Mouse (Mus musculus) adrenal gland, postnatal 36 days (tissue): Measurements from ENCODE around the gene Tmprss4. TPM values are rescaled to one million over a fixed set of nuclear protein-coding genes. Genes with fewer than 3 reads are reported as not detected.

Source experiments
- DNase-seq, 2 experiments: peaks; one replicate each; pipeline ENCODE4 v3.0.0; 2021; ENCODE audit warnings: mixed read lengths in 1 of 2
- long read RNA-seq, 2 experiments: library from polyadenylated mRNA; stranded (forward); transcript quantifications; one replicate each; pipeline ENCODE4 v2.0.0; 2021; ENCODE audit warnings: borderline sequencing depth in 2 of 2
- total RNA-seq, 2 experiments: library from RNA; stranded (reverse); gene quantifications; 2 replicates each; pipeline ENCODE4 v1.2.3; 2021

The Tmprss4 gene
- not detected for total RNA-seq
- long read RNA-seq, experiment 1 = 0 reads
- long read RNA-seq, experiment 2 = 0 reads

DNA sequence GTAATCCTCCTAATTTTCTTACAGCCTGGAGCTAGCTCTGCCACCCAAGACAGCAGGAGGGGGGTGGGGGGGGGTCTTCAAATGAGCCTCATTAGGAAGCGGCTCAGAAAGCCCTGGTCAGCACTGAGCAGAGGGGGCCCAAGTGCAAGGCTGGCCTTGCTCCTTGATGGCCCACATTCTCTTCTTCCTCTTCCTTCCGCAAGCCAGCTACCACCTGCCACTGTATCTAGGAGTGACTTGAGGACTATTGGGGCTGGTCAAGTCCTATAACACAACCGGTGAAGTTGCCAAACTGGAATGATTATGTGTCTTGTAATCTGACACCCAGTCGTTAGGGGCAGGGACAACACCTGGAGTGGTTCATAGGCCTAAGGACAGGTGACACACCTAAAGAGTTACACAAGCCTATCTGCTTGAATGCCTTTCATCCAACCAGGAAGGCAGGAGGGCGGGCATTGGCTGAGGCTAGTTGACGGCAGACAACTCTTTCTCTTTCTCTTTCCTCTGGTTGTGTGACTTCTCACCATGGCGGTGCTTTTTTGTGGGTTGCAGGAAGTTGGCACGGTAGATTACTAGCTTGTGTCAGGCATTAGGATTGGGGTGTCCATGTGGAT, at the start of gene Tmprss4:
Gene Tmprss4, minus strand, starts transcription at position 296 of the 614 bp plus-strand sequence.
- DNase-seq = no peak

DNA sequence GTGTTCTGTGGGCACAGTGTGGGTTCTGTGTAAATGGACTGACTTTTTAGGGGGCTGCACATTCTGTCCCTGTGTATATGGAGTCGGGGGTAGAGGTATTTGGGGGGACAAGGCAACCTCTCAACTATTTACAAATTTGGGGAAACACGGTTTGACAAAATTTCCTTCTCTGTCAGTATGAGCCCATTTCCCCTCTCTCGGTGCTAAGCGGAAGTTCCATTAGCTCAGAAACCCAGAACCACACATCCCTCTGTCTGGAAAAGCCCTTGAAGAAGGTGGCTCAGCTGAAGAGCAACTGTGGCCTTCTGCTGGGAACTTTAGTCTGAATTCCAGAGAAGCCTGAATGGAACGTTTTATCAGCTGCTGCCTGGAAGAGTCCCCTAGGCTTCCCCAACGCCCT, 48.5 kb upstream of the Tmprss4 start:
- no peak for DNase-seq

DNA sequence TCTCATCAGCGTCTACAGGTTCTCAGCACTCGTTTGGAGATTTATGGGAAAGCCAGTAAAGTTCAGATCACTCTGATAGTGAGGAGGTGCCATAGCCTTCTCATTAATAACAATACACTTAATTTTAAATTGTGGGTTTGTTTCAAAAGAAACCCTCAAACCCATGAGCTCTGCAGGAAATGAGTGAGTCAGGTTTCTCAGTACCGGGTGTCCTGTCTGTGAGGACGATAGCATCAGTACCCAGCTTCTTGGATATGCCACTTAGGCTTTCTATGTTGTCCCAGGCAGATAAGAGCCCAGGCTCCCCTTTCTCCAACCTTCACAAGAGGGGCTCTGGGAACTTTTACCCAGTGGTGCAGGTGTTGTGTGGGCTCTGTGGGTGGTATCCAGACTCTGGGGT, 48.1 kb upstream of the Tmprss4 start:
- no peak for DNase-seq

DNA sequence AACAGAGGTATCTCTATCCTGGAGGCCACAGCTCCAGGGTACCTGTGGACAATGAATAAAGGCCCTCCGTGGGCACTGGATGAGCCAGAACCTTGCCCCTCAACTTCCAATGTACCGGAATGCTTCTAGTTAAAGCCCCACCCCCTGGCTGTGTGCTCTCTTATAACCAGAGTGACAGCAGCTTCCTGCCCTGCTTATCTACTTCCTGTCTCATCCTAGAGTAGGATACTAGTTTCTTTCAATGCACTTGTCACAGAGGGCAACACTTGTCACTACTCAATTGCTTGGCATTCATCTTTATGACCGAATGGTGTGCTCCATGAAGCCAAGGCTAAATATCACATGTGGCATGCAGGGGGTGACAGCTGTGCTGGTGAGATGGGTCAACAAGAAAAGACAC, 47.4 kb upstream of the Tmprss4 start:
- DNase-seq = no peak

DNA sequence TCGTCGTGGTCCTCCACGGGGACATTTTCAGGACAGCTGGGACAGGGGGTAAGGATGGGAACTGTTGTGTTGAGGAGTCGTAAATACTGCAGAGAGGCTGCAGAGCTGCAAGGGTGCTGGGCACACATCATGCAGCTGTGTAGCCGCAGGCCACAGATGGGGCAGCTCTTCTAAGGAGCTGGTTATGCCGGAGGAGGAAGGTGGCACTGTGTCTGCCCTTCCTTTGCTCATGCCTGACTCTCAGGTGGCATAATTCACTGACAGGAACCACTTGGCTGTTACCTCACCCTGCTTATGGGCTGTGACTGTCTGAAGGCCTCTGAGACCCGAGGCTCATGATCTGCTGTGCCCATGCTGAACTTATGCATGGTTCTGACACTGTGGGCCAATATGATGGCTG, 46.4 kb upstream of the Tmprss4 start:
- no peak for DNase-seq

DNA sequence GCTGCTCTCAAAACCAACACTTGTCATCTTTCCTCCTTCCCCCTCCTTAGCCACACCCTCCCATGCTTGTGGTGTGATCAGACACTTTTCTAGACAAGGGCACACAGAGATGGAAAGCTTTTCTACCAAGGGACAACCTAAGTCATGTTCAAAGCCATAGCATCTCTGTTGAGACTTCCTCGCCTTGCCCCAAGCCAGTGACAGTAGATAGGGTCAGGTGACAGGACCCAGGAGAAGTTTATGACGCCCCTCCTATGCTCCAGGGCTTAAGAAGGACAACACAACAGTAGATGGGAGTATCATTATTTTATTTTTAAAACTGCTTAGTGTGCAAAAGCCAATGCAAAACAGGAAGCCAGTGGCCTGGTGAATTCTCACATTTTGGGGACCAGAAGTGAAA, 43.6 kb upstream of the Tmprss4 start:
- no peak for DNase-seq

DNA sequence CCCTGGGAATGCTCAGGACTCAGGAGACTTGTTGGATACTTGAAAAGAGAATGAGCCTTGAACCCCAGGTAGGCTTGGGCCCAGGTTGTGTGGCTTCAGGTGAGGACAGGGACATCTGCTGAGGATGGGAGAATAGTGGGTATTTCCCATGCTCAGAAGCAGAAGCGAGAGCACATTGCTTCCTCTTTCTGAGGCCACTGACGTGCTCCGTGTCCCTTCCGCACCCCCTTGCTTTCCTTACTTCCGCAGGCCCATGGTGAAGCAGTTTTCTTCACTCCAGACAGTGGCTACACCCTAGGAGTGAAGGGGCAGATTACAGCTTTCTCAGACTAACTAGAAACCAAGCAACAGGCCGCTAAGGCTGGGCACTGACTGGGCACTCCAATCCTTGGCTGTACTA, 42.2 kb upstream of the Tmprss4 start:
- DNase-seq = no peak

DNA sequence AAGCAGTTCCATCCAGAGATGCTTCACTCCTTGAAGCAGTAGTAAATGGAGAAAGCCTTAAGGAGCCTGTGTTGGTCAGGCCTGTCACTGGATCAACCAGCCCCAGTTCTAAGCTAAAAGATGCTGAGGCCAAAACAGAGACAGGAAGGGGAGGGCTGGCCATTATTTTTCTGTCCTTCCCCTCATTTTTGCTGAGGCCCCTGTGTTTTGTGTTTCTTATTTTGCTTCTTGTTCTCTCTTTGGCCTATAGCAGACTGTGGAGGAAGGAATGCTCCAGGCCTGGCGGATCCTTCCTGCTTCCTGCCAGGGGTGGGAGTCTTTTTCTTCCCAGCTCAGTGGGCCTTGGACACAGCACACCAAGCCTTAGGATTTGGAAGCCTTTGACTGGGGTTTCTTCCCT, 41.5 kb upstream of the Tmprss4 start:
- no peak for DNase-seq

DNA sequence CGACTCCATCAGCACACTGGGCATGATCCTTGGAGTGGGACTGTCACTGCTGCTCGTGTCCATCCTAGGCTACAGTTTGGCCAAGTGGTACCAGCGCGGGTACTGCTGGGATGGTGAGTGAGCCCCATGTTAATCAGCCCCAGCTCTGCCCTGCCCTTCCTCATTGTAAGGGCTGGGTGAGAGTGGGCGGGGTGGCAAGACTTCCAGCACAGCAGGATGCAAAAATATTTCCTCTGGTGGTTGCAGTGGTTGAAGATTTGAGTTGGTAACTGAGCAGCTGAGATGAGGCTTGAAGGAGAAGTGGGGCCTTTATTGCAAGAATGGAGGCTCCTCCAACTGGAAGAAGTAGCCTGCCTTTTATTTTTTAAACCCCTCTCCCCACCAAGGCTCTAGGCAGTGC, 37.5 kb upstream of the Tmprss4 start:
- DNase-seq = peak in 1 of 2 experiments; percentile 24

DNA sequence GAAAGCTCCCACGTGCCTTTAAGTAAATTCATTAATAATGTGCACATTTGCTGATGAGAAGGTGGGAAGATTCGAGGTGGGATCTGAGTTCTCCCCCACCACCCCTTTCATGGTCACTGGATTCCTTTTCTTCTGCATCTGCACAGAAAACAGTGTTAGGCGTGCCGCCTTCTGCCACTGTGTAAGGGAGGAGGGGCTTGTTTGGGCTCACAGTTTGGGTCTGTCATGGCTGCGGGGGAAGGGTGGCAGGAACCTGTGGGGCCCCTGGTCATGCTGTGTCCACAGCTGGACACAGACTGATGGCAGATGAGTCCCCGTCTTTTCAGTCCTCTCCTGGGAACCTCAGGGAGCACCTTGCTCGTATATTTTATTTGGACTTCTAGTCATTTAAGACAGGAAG, 32.9 kb upstream of the Tmprss4 start:
- DNase-seq = no peak

DNA sequence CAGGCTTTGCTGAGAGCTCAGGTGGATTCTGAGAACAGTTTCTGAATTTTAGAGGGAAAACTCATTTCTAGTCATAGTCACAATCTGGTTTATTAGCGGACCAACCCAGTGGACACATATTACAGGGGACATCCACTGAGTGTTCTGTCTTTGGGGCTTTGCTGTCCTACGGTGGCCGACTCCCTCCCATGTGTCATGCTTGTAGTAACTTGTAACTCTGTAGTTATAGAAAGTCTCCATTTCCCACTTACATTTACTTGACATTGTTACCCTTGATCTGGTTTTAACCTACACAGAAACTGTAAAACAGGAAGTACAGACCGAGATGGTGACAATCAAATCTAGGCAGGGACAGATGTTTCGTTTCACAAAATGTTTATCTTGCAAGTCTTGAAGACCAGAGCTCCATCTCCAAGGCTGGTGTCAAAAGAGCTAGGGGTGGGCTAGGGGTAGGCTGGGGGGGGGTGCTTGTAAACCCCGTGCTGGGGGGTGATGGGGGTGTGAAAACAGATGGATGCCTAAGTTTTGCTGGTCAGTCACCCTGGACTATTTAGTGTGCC, 31.9 kb upstream of the Tmprss4 start:
- no peak for DNase-seq

DNA sequence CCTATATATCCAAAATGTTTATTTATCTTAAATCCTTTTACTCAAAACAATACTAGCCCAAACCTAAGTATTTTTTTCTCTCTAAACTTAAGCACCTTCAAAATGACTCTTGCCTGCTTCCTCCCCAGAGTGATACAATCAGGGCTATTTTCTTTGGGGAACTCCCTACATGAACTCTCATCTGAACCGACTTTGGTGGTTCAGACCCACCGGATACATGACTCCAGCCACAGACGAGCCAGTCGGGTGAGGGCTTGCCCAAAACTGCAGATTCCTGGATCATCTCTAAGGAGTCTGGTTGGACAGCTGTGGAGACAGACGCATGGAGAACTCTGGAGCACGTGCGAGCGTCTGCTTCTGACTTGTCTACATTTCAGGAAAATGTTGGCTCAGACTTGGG, 25.5 kb upstream of the Tmprss4 start:
- no peak for DNase-seq

DNA sequence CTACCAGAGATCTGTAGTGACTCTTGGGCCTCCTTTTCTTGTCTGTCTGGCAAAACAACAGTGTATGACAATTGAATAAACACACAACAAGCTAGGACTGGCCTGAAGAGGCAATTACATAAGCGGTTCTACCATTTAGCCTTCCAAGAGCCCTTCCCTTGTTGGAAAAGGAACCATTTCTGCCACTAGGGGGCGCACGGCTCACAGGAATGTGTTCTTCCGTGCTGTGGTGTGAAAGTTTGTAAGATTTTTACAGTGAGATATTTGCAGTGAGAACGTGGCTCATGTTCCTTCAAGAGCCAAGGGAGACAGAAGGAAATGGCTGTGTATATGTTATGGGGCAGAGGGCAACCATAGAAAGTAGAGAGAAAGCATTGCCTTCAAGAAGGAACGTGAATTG, 17.7 kb upstream of the Tmprss4 start:
- peak; percentile 91 to 92 for DNase-seq

DNA sequence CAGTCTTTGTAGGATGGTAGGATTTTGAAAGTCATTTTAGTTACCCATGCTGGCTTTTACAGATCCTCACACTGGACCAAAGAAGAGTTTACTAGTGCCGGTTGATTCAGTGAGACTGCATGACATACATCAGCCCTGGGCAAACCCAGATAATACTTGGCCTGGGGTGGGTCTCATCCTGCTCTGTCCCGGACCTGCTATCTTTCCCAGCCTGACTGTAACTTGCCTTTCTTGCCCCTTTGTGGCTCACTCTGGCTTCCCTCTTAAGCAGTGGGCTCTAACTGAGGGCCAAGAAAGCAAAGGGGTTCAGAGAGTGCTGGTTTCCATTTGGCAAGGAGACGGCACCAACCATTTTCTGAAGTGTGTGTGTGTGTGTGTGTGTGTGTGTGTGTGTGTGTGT, 15.8 kb upstream of the Tmprss4 start:
- no peak for DNase-seq

DNA sequence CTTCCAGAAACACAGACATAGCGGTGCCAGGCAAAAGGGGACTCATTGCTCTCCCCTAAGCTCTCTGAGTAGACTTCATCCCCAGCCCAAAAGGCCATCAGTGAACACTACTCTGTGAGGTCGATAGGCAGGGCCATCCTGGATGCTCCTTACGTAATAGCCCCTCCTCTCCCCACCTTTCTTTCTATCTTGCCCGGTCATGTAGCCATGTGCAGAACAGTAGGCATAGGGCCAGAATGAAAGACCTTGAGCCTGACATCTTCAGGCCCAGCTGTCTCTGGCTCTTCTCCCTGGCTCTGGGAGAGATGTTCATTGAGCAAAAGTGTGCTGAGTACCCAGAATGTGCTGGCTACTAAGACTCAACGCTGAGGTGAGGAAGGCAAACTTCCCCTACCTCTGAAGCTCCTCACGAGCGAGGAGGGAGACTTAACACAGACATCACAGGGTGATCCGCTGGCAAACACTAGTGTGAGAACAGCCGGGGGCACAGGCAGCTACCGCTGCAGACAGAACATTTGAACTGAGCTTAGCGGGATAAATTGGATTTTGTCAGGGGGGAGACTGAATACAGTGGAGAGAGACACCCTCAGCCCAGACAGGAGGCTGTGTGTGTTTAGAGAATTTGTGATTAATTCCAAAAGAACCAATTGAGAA, 11.8 kb upstream of the Tmprss4 start:
- DNase-seq = peak in 1 of 2 experiments; percentile 26

DNA sequence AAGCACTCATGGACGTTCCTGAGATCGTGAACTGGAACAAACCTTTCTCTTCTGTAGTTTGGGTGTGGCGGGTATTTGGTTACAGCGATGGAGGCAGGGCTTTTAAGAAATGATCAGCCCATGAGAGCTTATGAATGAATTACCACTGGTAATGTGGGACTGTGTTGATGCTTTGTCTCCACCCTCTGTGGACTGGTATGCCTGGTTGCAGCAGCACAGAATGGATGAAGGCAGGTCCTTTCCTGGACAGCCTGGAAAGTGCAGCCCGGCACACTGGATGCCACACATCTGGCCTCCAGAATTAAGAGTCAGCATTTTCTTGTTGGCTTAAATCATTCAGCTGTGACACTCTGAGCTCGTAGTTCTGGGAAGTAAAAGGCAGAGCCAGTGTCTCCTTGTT, 8.1 kb upstream of the Tmprss4 start:
- DNase-seq = no peak

DNA sequence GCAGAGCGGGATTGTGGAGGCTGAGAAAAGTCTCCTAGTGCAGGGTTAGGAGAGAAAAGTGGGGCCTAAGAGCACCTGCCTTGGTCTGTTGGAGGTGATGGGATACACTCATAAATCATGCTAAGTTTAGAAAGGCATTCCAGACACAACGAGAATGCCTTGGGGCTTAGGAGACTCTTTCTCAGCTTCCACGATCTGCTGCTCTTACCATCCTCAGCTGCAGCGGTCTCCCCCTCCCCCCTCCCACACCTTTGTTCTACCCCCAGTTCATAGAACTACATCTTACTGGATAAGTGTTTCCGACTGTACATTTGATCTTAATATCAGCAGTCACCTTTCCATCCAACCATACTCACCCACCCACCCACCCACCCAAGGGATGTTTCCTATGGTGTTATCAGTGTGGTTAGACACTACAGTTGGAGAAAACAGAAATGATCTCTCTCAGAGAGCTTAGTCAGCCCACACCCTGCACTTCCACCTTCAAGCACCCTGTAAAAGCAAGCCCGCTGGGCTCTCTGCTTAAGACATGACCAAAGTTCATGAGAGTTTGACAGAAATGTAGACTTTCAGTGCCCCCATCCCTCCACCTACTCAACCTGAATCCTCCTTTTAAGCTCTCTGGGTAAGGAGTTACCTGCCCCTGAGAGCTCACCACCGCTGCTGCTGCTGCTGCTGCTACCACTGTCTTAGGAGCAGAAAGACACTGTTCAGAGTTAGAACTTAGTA, 3.3 kb upstream of the Tmprss4 start:
- DNase-seq = no peak

DNA sequence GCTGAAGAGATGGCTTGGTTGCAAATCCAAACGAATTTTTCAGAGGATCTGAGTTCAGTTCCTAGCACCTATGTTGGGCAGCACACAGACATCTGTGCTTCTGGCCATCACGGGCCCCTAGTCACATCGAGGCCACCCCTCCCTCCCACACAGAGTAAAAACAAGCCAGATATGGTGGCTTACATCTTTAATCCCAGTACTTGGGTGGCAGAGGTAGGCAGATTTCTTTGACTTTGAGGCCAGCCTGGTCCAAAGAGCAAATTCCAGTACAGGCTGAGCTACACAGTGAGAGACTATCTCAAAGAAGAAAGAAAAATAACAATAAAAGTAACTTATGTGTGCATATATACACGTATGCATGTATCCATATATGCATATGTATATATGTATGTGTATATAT, 2.2 kb upstream of the Tmprss4 start:
- no peak for DNase-seq

DNA sequence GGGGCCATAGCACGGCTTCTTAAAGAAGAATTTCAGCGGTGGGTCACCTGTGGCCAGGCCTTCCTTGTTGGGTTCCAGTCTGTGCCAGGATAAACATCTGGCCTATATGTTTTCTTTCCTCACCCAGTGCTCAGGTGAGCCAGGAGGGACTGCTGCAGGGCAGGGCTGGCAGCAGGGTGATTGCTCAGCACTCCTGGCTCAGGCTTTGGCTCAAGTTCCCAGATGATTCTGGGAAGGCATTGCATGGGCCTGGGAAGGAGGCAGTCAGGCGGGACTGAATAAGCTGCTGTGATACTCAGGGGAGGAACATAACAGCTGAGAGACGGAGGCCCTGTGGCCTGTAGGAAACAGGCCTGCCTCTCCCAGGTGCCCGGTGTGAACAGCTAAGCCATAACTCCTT, 1.3 kb upstream of the Tmprss4 start:
- DNase-seq = peak in 1 of 2 experiments; percentile 26

DNA sequence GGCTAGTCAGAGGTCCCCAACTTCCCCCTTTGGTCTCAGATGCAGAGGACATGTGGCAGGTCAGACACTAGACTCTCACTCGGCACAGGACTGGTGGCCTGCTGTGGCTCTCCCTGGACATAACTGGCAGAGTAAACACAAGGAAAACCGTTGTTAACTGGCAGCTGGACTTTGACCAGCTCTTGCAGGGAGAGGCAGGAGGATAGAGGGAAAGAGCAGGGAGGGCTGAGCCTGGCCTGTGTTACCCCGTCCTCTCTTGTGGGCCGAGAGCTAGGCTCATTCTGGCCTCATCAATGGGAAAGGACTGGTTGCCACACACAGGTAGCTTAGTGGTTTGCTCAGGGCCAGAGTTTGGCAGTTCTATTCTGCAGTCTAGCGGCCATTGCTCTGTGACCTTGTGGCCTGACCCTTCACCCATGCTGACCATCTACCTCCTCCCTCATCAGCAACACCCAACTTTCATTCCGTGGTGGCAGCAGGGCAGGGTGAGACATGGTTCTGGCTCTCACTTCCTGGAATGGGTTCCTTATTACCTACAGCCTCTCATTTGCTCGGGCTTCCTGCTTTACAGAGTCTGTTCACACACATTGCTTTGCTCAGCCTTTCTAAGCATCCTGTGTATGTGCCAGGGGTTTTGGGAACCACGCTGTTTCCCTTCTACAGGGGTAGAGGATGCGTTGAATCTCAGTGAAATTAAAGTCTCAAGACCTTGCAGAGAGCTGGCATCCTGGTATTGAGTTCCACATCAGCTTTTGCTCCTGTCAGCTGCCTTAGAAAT, 1.7 kb downstream of the Tmprss4 start:
- DNase-seq = no peak

DNA sequence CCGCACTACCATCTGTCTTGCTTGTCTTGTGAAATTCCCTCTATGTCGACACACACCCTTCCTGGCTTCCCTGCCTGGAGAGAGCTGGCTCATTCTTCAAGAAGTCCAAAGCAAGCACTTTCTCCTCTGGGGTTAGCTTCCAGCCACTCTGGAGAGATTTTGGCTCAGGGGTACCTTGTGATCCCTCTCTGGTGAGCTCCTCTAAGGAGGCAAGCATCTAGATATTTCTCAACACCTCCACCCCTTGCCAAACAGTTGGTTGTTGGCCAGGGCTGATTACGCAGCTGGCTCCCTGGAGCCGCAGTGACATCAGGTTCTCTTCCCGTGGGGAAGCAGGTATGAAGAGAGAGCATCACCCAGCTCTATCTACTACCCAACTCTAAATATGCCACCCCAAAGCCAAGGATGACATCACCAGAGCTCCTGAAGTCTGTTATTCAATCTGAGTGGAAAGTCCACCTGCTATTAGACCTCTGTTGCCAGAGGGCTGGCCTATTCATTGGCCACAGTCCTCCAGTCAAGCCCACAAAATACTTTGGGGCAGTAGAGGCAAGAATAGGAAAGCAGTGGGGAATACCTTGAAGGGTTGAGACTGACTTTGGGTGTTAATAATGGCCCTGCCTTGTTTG, 2.5 kb downstream of the Tmprss4 start:
- DNase-seq = peak; percentile 16 to 41

DNA sequence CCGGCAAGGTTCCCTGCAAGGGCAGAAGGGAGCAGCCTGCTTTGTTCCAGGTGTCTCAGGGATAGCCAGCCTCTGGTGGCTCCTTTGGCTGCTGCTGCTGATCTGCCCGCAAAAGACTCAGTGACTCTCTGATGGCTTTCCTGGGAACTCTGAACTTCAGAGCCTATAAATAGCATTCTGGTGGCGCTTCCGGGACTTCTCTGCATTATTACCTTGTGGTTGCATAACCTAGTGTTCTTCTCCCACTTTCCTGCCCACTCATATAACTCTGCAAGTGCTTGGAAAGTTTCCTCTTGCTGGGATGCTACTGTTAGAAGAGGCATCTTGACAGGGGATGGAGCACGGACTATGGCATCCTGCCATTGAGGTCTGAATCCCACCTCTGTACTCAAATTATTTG, 6.3 kb downstream of the Tmprss4 start:
- DNase-seq = no peak
